In genomic region chrX:13025286-13025685, GRCm38 (mm10) we compare ENCODE assay signal across 29 mouse cellular contexts. TPM values are rescaled to one million over a fixed set of nuclear protein-coding genes. Genes with fewer than 3 reads are reported as not detected.
DNase-seq lines count a peak whose midpoint lies in the region; ATAC-seq and TF ChIP-seq lines count a peak whose summit lies in the region.
"Had no signal": no experiment of that assay in that cellular context is flagged by ENCODE, and none has a peak within 500 bp of the region (broad histone marks: within the 10 kb centered on the region; RNA-seq: fewer than 3 reads in every experiment).

No protein-coding gene starts in this region.

- H3K36me3 ChIP-seq in kidney, adult 2 months (ENCODE audit: control insufficient read depth, insufficient read depth, low read length), result no peaks in the 10 kb centered on the region
- H3K36me3 ChIP-seq in small intestine, adult 2 months (ENCODE audit: control insufficient read depth, insufficient read depth, low read length), result no peaks in the 10 kb centered on the region
- H3K36me3 ChIP-seq: embryonic facial prominence, embryonic 12.5 days; embryonic facial prominence, embryonic 15.5 days; G1E; heart, embryonic 12.5 days; heart, embryonic 15.5 days; hindbrain, embryonic 10.5 days; hindbrain, embryonic 13.5 days had no signal

- no peak for TF ChIP-seq POLR2A in kidney, adult 2 months (IDR thresholded peaks at IDR 0.05; ENCODE audit: low read depth, low read length)
- no peak for TF ChIP-seq POLR2A in small intestine, adult 2 months (IDR thresholded peaks at IDR 0.05; ENCODE audit: low read depth, low read length)

- WGBS in kidney, adult 2 months, result 62% methylated on average over 8 of the region's 8 CpGs
- 40% methylated on average over 8 of the region's 8 CpGs for WGBS in small intestine, adult 2 months

- no peak for TF ChIP-seq CTCF in kidney, adult 2 months (conservative IDR thresholded peaks at IDR 0.05; ENCODE audit: insufficient read depth, insufficient read length, low read depth, low read length)
- TF ChIP-seq CTCF in small intestine, adult 2 months (IDR thresholded peaks at IDR 0.05; ENCODE audit: extremely low read depth, insufficient read length, insufficient replicate concordance, low read depth, low read length), result no peak

- H3K27ac ChIP-seq in kidney, adult 2 months (ENCODE audit: insufficient read depth, low read depth, low read length), result no peak overlapping the region; the same call in 1 of the 2 replicates
- peak overlapping the region; percentile 77 for H3K27ac ChIP-seq in small intestine, adult 2 months (ENCODE audit: insufficient read depth, low read depth, low read length)
- H3K27ac ChIP-seq: embryonic facial prominence, embryonic 12.5 days; embryonic facial prominence, embryonic 15.5 days; heart, embryonic 15.5 days; hindbrain, embryonic 10.5 days; hindbrain, embryonic 13.5 days had no signal

- peaks cover 13% of the 10 kb centered on the region; the same call in 1 of the 2 replicates for H3K4me1 ChIP-seq in kidney, adult 2 months (ENCODE audit: control insufficient read depth, insufficient read depth, low read length)
- H3K4me1 ChIP-seq in small intestine, adult 2 months (ENCODE audit: control insufficient read depth, insufficient read depth, insufficient read length, low read length), result peaks cover 8% of the 10 kb centered on the region; the same call in 1 of the 2 replicates
- H3K4me1 ChIP-seq: embryonic facial prominence, embryonic 12.5 days; embryonic facial prominence, embryonic 15.5 days; heart, embryonic 12.5 days; heart, embryonic 15.5 days; hindbrain, embryonic 10.5 days; hindbrain, embryonic 13.5 days had no signal

- H3K4me3 ChIP-seq in kidney, adult 2 months (ENCODE audit: insufficient read depth, low read depth, low read length), result no peak overlapping the region
- no peak overlapping the region for H3K4me3 ChIP-seq in small intestine, adult 2 months (ENCODE audit: low read depth, low read length)
- H3K4me3 ChIP-seq: embryonic facial prominence, embryonic 12.5 days; embryonic facial prominence, embryonic 15.5 days; heart, embryonic 12.5 days; heart, embryonic 15.5 days; hindbrain, embryonic 10.5 days; hindbrain, embryonic 13.5 days had no signal

- no peak for ATAC-seq in frontal cortex, adult (ENCODE audit: low TSS enrichment)
- ATAC-seq: forebrain, embryonic 14.5 days; forebrain, postnatal 0 days; hindbrain, embryonic 16.5 days; Patski had no signal

- peak; percentile 42 for DNase-seq in kidney, adult 2 months
- no peak for DNase-seq in kidney, adult 18-20 months
- peak; percentile 8 for DNase-seq in kidney, postnatal 14 days
- no peak for DNase-seq in kidney, postnatal 4 days
- DNase-seq: adrenal gland, postnatal 10 days; adrenal gland, postnatal 36 days; B cell, adult 2 months; cerebellum, adult 11 months; cerebellum, adult 2 months; cerebellum, adult 9-11 months; cerebellum, postnatal 25 days; forebrain, postnatal 0 days; gastrocnemius, postnatal 25 days; heart, adult 18-20 months; heart, postnatal 10 days; heart, postnatal 36 days had no signal

- H3K27me3 ChIP-seq in kidney, adult 2 months (replicated peaks; ENCODE audit: control insufficient read depth, insufficient read depth, low read length), result no peaks in the 10 kb centered on the region
- H3K27me3 ChIP-seq in small intestine, adult 2 months (ENCODE audit: control insufficient read depth, insufficient read depth, low read length), result no peaks in the 10 kb centered on the region
- H3K27me3 ChIP-seq: CH12.LX; embryonic facial prominence, embryonic 12.5 days; heart, embryonic 15.5 days; hindbrain, embryonic 13.5 days; Patski had no signal

RNA-seq across cellular contexts. Expression of gene Usp9x, which starts 46.0 kb away (rescaled TPM):
- polyA plus RNA-seq in kidney, adult 2 months (2012; rRNA removed), result 13.3 and 18.9 TPM in 2 replicates
- polyA plus RNA-seq in small intestine, adult 2 months (2012; rRNA removed), result 2.6 and 5.4 TPM in 2 replicates

Comparison
In these comparisons a context has a peak if more than half of its experiments do, and no peak if none do; other contexts are left out.
1. DNase-seq: peak in kidney, adult 2 months (single experiment) and kidney, postnatal 14 days (single experiment); none in kidney, adult 18-20 months (single experiment) and kidney, postnatal 4 days (0 of 2).